Mouse (Mus musculus) forebrain, embryonic 14.5 days (tissue): ENCODE measurements around the gene Arl5a. TPM values are rescaled to one million over a fixed set of nuclear protein-coding genes. Genes with fewer than 3 reads are reported as not detected.

Experiments used
- ATAC-seq: fragments of 200-750 bp; cut with Nextera tagmentation; 2 replicates; pipeline ENCODE4 v1.8.0; 2017; ENCODE audit warnings: mild to moderate bottlenecking, moderate library complexity
- DNase-seq: peaks from one replicate; pipeline ENCODE4 v3.0.0-alpha.2; 2015; ENCODE audit warnings: low spot score
- H3K27ac ChIP-seq: fragments of 300-500 bp; sonication (generic); 2 replicates; pipeline ENCODE4 v1.5.1; 2014; ENCODE audit warnings: low read depth, mild to moderate bottlenecking, control low read depth, low read length, moderate library complexity
- H3K27me3 ChIP-seq: fragments of 300-500 bp; sonication (generic); replicated peaks from 2 replicates; pipeline ENCODE4 v1.6.1; 2014; ENCODE audit warnings: low read length, control low read depth, mixed read lengths; ENCODE audit not compliant: control insufficient read depth, insufficient read depth
- H3K36me3 ChIP-seq: fragments of 300-500 bp; sonication (generic); 2 replicates; pipeline ENCODE4 v1.6.1; 2014; ENCODE audit warnings: low read length, control low read depth; ENCODE audit not compliant: control insufficient read depth, insufficient read depth
- H3K4me1 ChIP-seq: fragments of 300-500 bp; sonication (generic); 2 replicates; pipeline ENCODE4 v1.6.1; 2014; ENCODE audit warnings: antibody characterized with exemption, low read length, control low read depth; ENCODE audit not compliant: control insufficient read depth, insufficient read depth
- H3K4me2 ChIP-seq: fragments of 300-500 bp; sonication (generic); 2 replicates; pipeline ENCODE4 v1.6.1; 2014; ENCODE audit warnings: mild to moderate bottlenecking, control low read depth, low read length
- H3K4me3 ChIP-seq: fragments of 300-500 bp; sonication (generic); 2 replicates; pipeline ENCODE4 v1.5.1; 2014; ENCODE audit warnings: low read depth, low read length, control low read depth
- H3K9ac ChIP-seq: fragments of 300-500 bp; sonication (generic); 2 replicates; pipeline ENCODE4 v1.6.1; 2014; ENCODE audit warnings: mild to moderate bottlenecking, low read length, control low read depth, moderate library complexity
- H3K9me3 ChIP-seq: fragments of 300-500 bp; sonication (generic); replicated peaks from 2 replicates; pipeline ENCODE4 v1.6.1; 2016; ENCODE audit warnings: low read length, control low read depth, mixed read lengths; ENCODE audit not compliant: control insufficient read depth
- WGBS: fragments of 180-500 bp; shearing (Covaris S2); extraction: QIAGEN DNeasy Blood & Tissue Kit; methylation state at CpG from one replicate; pipeline ENCODE4 v1.1.7; 2014; 5-methylcytosine and 5-hydroxymethylcytosine counted together
- polyA plus RNA-seq: library from polyadenylated mRNA; unstranded; fragments of >200 nt; fragmentation: Nextera tagmentation; extraction: Ambion mirVana; gene quantifications from 2 replicates; pipeline ENCODE4 v1.2.1, GENCODE M21; 2014

Arl5a gene
- polyA plus RNA-seq, 1 experiment from 2014 or later, result 57.6 TPM

DNA sequence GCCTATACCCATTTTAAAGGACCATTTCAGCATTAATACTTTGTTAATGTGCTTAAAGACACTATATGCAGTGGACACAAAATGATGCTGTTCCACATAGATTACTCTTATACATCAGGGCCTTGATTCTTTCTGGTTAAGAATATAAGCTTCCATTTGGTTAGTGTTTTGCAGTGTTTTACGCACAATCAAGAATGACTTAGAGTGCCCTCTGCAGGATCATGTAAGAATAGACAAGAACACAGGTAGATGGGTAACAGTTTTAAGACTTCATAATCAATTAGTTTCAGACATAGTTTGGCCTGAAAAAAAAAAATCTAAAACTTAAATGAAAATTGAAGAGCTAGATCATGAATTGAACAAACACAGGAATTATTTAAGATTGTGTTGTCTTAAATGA is 18.2 kb downstream of the Arl5a start:
- ATAC-seq (no peak), DNase-seq (no peak)
- Histone ChIP-seq H3K4me2 (no peak overlapping the region), H3K36me3 (peaks cover 72% of the 10 kb centered on the region), H3K9me3 (peaks cover 28% of the 10 kb centered on the region), H3K4me3 (no peak overlapping the region), H3K9ac (no peak overlapping the region), H3K4me1 (no peaks in the 10 kb centered on the region), H3K27me3 (no peaks in the 10 kb centered on the region), H3K27ac (no peak overlapping the region)
- WGBS, result 92% methylated on average over 1 of the region's 1 CpGs

DNA sequence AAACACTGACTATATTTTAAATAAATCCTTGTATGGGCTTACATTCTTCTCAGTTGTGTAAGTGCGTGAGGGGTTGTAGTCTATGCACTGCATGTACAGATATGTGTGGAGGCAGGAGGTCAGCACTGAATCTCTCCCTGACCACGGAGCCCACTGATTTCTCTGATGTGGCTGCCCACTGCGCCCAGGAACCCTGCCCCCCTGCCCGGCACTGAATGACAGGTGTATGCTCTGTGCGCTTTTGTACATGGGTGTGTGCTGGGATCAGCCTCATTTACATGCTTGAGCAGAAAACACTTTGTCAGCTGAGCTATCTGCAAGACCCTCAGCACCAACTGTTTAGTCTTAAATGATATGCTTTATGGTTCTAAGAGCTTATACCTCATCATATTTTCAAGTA is 19.5 kb downstream of the Arl5a start:
- Histone ChIP-seq H3K36me3 (peaks cover 66% of the 10 kb centered on the region), H3K4me2 (no peak overlapping the region), H3K4me1 (no peaks in the 10 kb centered on the region), H3K27ac (no peak overlapping the region), H3K4me3 (no peak overlapping the region), H3K9me3 (peaks cover 16% of the 10 kb centered on the region), H3K27me3 (no peaks in the 10 kb centered on the region), H3K9ac (no peak overlapping the region)
- DNase-seq (no peak), ATAC-seq (no peak)
- WGBS, result 94% methylated on average over 5 of the region's 5 CpGs

DNA sequence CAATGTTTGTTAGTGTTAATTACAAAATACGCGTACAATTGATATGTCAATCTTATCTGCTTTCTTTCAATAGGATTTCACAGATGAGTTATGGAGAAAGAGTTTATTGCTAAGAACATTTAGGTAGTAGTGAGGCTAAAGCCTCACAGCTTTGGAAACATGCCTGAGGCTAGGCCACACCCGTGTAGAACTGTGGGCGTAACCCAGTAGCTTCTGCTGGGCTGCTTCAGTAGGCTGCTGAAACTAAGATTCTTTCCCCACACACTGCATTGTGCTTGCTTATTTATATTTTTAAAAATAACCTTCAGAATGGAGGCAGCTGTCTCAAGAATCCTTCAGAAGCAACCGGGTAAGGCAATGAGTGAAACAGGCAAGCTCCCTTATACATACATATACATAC is 30.2 kb downstream of the Arl5a start:
- no peaks in the 10 kb centered on the region for H3K4me1 ChIP-seq
- no peak overlapping the region for H3K4me2 ChIP-seq
- H3K9me3 ChIP-seq, result no peaks in the 10 kb centered on the region
- peaks cover 6% of the 10 kb centered on the region for H3K36me3 ChIP-seq
- H3K4me3 ChIP-seq, result no peak overlapping the region
- H3K27me3 ChIP-seq, result no peaks in the 10 kb centered on the region
- WGBS, result 86% methylated on average over 5 of the region's 5 CpGs
- ATAC-seq, result no peak
- no peak for DNase-seq
- no peak overlapping the region for H3K27ac ChIP-seq
- H3K9ac ChIP-seq, result no peak overlapping the region

- Histone ChIP-seq H3K4me1 (no peaks in the 10 kb centered on the region), H3K9me3 (no peaks in the 10 kb centered on the region), H3K36me3 (no peaks in the 10 kb centered on the region), H3K4me3 (no peak overlapping the region), H3K9ac (no peak overlapping the region), H3K4me2 (no peak overlapping the region), H3K27me3 (no peaks in the 10 kb centered on the region), H3K27ac (no peak overlapping the region)
- no peak for ATAC-seq
- no peak for DNase-seq
- 77% methylated on average over 2 of the region's 2 CpGs for WGBS
Observed at GRCm38 (mm10) chr2:52390415-52390975, 34.2 kb downstream of the Arl5a start.

GRCm38 (mm10) chr2:52389975-52390374 is 34.7 kb downstream of the Arl5a start:
- no peak overlapping the region for H3K9ac ChIP-seq
- H3K36me3 ChIP-seq, result no peaks in the 10 kb centered on the region
- no peak overlapping the region for H3K4me2 ChIP-seq
- WGBS, result 79% methylated on average over 3 of the region's 3 CpGs
- H3K9me3 ChIP-seq, result no peaks in the 10 kb centered on the region
- H3K27me3 ChIP-seq, result no peaks in the 10 kb centered on the region
- DNase-seq (no peak), ATAC-seq (no peak)
- no peak overlapping the region for H3K27ac ChIP-seq
- no peak overlapping the region for H3K4me3 ChIP-seq
- no peaks in the 10 kb centered on the region for H3K4me1 ChIP-seq

DNA sequence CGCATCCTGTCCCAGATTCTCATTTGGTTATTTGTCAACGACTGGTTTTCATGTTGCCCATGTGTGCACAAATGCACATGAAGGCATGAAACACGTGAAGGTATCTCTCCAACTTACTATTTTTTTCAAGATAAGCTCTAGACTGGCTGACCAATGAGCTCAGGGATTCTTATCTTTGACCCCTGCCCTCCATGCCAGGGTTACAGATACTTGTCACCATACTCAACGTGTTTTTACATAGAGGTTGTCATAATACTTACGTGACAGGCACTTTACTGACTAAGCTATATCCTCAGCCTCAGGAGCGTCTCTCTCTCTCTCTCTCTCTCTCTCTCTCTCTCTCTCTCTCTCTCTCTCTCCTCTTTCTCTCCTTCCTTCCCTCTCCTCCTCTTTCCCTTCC is 38.2 kb downstream of the Arl5a start:
- ATAC-seq (no peak), DNase-seq (no peak)
- Histone ChIP-seq H3K4me2 (no peak overlapping the region), H3K27ac (no peak overlapping the region), H3K36me3 (no peaks in the 10 kb centered on the region), H3K27me3 (no peaks in the 10 kb centered on the region), H3K9me3 (no peaks in the 10 kb centered on the region), H3K4me1 (no peaks in the 10 kb centered on the region), H3K4me3 (no peak overlapping the region), H3K9ac (no peak overlapping the region)
- WGBS, result 89% methylated on average over 6 of the region's 6 CpGs

DNA sequence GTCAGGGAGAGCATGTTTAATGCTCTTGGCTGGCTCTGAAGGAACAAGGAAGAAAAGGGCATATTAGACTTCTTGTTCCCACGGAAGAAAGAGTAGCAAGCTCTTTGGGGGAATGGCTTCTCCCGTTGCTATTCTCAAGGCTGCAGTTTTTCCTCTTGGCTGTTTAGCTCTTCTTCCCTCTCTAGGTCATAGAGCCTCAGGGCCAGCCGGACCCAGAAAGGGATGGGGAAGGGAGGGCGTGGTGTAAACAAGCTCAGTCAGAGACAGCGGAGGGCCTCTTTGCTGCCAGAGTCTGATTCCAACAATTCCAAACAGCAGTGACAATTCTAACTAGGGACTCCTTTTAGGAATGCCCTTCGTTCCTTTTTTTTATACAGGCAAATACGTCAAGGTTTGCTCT is 38.7 kb downstream of the Arl5a start:
- Histone ChIP-seq H3K27me3 (no peaks in the 10 kb centered on the region), H3K9me3 (no peaks in the 10 kb centered on the region), H3K27ac (no peak overlapping the region), H3K4me2 (no peak overlapping the region), H3K4me1 (no peaks in the 10 kb centered on the region), H3K36me3 (no peaks in the 10 kb centered on the region), H3K4me3 (no peak overlapping the region), H3K9ac (no peak overlapping the region)
- 79% methylated on average over 7 of the region's 7 CpGs for WGBS
- no peak for DNase-seq
- no peak for ATAC-seq

DNA sequence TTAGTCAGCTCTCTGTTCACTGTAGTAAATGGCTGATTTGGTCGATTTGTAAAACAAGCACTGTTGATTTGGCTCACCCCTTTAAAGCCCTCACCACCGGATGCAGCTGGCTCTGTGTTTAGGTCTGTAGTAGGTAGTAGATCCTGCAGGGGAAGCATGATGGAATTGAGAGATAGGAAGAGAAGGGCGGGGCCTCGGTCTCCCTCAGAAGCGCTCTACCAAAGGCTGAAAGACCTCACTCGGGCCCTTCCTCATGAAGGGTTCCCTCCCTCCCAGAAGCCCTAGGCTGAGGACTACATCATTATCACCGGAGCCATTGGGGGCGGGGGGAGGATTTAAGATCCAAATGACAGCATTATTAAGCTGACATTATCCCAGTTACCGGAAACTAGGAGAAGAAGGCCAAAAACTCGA is 45.8 kb downstream of the Arl5a start:
- 0 out of 2 replicates have a peak, but pooled peaks have one; percentile 7 for ATAC-seq

GRCm38 (mm10) chr2:52378448-52378804 is 46.3 kb downstream of the Arl5a start, which contains the start of gene Neb:
Gene Neb, minus strand, starts transcription at chr2:52378474.
- DNase-seq, result no peak
- Histone ChIP-seq H3K27ac (no peak within 1 kb of the TSS), H3K4me1 (no peaks in the 10 kb centered on the region), H3K4me3 (no peak within 1 kb of the TSS), H3K27me3 (no peaks in the 10 kb centered on the region), H3K9me3 (no peaks in the 10 kb centered on the region), H3K36me3 (no peaks in the 10 kb centered on the region), H3K4me2 (no peak within 1 kb of the TSS), H3K9ac (no peak within 1 kb of the TSS)
- WGBS, result 55% methylated on average over 7 of the region's 7 CpGs
- ATAC-seq, result peak; percentile 65

More for the DNA sequence above, 45.8 kb downstream of the Arl5a start:
- H3K36me3 ChIP-seq, result no peaks in the 10 kb centered on the region
- H3K4me2 ChIP-seq, result no peak overlapping the region
- H3K27ac ChIP-seq, result no peak overlapping the region
- H3K4me1 ChIP-seq, result no peaks in the 10 kb centered on the region
- H3K9ac ChIP-seq, result no peak overlapping the region
- H3K4me3 ChIP-seq, result no peak overlapping the region
- DNase-seq, result no peak
- H3K27me3 ChIP-seq, result no peaks in the 10 kb centered on the region
- H3K9me3 ChIP-seq, result no peaks in the 10 kb centered on the region
- WGBS, result 73% methylated on average over 10 of the region's 10 CpGs
